Mouse (Mus musculus) duodenum, adult 2 months (tissue): ENCODE results near the gene Hist2h2bb. TPM values are rescaled to one million over a fixed set of nuclear protein-coding genes. Genes with fewer than 3 reads are reported as not detected.

ENCODE experiments used
- polyA plus RNA-seq: library from polyadenylated mRNA; depleted of rRNA; stranded (reverse); fragments of >200 nt; gene quantifications from 2 replicates; pipeline ENCODE4 v1.2.3, GENCODE M21; 2012; ENCODE audit warnings: low replicate concordance; rRNA removed

The Hist2h2bb gene
- 3.7 and 9.2 TPM in 2 replicates for polyA plus RNA-seq

DNA sequence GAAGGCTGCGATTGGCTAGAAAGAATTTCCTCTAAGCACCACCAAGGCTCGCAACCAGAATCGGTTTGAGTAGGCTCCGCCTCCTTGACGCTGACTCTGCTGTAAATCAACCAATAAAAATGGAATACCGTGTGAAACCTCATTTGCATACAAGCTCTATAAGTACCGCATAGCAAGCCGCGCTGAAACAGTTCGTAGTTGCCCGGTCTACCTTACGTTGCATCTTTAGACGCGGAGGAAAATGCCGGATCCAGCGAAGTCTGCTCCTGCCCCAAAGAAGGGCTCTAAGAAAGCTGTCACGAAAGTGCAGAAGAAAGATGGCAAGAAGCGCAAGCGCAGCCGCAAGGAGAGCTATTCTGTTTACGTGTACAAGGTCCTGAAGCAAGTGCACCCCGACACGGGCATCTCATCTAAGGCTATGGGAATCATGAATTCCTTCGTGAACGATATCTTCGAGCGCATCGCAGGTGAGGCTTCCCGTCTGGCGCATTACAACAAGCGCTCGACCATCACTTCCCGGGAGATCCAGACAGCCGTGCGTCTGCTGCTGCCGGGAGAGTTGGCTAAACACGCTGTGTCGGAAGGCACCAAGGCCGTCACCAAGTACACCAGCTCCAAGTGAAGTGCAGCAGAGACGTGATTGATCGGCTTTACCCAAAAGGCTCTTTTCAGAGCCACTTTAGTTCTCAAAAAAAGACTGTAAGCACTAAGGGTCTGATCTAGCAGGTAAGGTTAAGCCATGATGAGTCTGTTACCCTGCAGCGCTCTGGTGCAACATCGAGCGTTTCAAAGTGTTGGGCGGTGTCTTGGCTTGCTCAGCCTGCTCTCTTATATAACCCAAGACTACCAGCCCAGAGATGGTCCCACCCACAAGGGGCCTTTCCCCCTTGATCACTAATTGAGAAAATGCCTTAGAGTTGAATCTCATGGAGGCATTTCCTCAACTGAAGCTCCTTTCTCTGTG lies at the start of gene Hist2h2bb:
TSS of gene Hist2h2bb (plus strand) at position 242 of the 964 bp plus-strand sequence.

DNA sequence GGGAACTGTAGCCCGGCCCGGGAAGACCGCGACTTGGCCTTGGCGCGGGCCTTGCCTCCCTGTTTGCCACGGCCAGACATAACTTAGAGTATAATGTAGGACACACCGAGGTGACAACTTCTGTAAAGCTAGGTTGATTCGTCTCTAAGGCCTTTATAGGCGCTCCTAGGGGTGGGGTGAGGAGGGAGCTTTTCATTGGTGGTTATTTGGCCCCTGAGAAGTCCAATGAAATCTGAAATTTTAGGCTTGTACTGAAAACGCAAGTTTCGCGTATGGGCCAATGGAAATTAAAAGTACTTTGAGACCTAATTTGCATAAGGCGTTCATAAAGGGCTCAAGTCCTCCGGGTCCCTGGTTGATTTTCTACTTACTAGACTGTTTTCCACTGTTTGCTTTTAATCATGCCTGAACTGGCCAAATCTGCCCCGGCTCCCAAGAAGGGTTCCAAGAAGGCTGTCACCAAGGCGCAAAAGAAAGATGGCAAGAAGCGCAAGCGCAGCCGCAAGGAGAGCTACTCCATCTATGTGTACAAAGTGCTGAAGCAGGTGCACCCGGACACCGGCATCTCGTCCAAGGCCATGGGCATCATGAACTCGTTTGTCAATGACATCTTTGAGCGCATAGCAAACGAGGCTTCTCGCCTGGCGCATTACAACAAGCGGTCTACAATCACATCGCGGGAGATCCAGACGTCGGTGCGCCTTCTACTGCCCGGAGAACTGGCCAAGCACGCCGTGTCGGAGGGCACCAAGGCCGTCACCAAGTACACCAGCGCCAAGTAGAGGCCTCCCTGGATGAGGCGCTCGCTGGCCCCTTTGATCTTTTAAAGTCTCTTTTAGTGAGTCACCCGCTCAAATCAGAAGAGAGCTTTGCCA lies 48.5 kb upstream of the Hist2h2bb start, which contains the start of the genes Hist2h2ac and Hist2h2be:
TSS of gene Hist2h2ac (minus strand) at position 116 of the 875 bp plus-strand sequence.
TSS of gene Hist2h2be (plus strand) at position 355 of the 875 bp plus-strand sequence.

DNA sequence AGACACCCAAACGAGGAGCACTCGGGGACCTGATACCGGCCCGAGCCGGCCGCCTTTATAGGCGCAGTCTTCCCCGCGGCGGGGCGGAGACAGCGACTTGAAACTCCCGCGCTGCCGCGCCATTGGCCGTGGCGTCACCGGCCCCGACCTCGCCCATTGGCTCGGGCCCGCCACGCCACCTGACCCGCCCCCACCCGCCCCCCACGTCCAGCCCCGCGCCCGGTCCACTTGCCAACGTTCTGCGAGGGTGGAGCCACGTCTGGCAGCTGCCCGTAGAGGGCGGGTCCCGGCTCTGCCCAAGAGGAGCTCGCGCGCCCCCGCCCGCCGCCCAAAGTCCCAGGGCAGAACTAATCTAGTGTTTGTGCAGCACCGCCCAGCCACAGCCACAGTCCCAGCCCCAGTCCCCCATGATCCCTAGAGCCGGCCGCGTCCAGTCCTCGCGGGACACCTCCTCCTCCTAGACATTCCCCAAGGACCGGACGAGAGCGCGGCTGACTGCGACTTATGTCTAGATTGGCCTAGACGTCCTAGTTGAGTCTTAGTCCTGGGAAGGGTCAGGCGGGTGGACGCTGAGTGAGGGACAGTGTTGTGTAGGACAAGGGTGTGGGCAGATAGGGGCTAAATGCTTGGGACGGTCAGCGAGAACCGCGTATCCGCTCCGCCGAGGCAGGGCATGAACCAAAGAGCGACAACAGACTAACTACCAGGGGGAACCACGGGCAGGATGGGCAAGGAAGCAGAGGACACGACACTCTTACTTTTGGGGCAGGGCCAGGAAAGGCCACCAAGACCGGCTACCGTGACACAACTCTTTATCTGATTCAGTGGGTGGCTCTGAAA lies 30.4 kb upstream of the Hist2h2bb start, which contains the start of gene Hist2h3c2:
TSS of gene Hist2h3c2 (minus strand) at position 174 of the 840 bp plus-strand sequence.

DNA sequence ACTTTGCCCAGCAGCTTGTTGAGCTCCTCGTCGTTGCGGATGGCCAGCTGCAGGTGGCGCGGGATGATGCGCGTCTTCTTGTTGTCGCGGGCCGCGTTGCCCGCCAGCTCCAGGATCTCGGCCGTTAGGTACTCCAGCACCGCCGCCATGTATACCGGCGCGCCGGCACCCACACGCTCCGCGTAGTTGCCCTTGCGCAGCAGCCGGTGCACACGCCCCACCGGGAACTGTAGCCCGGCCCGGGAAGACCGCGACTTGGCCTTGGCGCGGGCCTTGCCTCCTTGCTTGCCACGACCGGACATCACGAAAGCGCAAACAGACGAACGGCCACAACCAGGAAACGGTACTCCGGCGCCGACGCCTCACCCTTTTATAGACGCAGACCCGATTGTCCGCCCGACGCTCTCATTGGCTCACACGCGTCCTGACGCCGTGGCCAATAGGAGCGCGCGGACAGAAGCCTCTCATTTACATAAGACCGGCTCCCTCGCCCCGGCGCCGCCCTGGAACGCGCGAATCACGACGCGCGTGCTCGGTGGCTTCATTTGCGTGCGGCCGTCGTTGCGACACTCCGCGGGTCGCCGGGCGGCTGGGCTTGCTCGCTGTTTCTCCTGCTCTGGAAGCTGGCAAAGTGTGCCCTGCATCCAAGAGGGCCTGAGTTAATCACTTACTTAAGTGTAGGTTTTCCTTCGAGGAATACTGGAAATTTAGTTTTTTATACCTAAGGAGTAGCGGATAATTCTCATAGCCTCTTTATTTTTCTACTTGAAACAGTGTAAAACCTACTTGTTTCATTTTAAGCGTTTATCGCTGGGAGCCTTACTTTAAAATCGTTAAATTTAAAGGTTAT lies 29.4 kb upstream of the Hist2h2bb start, which contains the start of gene Hist2h2aa2:
TSS of gene Hist2h2aa2 (minus strand) at position 328 of the 850 bp plus-strand sequence.

DNA sequence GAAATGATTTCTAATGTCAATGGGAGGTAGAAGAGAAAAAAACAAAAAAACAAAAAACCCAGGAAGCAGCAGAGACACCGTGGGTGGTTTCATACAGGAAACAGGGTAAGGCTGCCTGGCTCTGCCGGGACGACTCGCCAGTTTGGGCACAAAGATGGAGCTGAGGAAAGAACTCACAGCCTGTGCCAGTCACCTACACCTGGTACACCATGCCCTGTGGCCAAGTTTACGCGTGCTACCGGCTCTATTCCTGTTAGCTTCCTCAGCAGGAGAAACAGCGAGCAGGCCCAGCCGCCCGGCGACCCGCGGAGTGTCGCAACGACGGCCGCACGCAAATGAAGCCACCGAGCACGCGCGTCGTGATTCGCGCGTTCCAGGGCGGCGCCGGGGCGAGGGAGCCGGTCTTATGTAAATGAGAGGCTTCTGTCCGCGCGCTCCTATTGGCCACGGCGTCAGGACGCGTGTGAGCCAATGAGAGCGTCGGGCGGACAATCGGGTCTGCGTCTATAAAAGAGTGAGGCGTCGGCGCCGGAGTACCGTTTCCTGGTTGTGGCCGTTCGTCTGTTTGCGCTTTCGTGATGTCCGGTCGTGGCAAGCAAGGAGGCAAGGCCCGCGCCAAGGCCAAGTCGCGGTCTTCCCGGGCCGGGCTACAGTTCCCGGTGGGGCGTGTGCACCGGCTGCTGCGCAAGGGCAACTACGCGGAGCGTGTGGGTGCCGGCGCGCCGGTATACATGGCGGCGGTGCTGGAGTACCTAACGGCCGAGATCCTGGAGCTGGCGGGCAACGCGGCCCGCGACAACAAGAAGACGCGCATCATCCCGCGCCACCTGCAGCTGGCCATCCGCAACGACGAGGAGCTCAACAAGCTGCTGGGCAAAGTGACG lies 24.3 kb upstream of the Hist2h2bb start, which contains the start of gene Hist2h2aa1:
TSS of gene Hist2h2aa1 (plus strand) at position 495 of the 884 bp plus-strand sequence.

DNA sequence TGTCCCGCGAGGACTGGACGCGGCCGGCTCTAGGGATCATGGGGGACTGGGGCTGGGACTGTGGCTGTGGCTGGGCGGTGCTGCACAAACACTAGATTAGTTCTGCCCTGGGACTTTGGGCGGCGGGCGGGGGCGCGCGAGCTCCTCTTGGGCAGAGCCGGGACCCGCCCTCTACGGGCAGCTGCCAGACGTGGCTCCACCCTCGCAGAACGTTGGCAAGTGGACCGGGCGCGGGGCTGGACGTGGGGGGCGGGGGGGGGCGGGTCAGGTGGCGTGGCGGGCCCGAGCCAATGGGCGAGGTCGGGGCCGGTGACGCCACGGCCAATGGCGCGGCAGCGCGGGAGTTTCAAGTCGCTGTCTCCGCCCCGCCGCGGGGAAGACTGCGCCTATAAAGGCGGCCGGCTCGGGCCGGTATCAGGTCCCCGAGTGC lies 23.1 kb upstream of the Hist2h2bb start, which contains the start of gene Hist2h3c1:
TSS of gene Hist2h3c1 (plus strand) at position 259 of the 430 bp plus-strand sequence.

DNA sequence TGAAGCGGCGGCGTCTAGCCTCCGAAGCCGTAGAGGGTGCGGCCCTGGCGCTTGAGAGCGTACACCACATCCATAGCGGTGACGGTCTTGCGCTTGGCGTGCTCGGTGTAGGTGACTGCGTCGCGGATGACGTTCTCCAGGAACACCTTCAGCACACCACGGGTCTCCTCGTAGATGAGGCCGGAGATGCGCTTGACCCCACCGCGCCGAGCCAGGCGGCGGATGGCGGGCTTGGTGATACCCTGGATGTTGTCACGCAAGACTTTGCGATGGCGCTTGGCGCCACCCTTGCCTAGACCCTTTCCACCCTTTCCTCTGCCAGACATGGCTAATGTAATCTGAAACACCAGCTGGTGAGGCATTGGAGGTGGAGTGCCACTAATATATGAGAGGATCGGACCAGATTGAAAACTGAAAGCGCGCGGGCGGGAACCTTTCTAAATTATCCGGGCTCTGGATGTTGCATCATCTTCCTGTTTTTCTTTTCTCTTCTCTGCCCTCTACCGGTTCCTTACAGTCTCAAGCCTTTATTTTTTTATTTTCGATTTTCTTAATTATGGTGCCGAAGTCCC lies 6.5 kb upstream of the Hist2h2bb start, which contains the start of gene Hist2h4:
TSS of gene Hist2h4 (minus strand) at position 333 of the 572 bp plus-strand sequence.

DNA sequence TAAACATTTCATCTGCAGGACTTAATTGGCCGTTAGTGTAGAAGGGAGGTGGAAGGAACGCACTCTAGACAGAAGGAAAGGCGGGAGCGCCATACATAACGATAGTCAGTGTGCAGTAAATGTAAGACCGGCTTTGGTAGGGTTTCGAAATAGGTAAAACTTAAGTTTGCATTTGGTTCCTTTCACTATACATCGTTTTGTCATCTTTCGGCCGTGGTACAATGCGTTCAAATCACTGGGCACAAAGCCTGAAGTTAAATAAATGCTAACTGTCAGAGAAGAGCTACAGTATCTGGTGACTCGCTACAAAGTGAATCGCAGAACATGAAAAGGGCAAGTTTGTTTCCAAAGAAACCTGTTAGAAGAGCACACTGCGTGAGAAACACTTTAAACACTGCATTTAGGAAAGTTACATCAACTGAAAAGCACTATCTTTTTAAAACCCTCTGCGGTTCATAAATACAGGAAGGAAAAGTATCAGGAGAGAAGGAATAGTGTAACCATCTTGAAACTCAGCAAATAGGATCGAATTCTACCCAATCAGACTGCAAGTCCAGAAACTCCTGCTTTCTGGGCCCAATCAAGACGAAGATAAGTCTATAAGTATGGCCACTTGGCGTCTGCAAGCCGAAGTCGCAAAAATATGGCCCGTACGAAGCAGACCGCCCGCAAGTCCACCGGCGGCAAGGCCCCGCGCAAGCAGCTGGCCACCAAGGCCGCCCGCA lies 1.3 kb upstream of the Hist2h2bb start, which contains the start of gene Hist2h3b:
TSS of gene Hist2h3b (plus strand) at position 604 of the 725 bp plus-strand sequence.

DNA sequence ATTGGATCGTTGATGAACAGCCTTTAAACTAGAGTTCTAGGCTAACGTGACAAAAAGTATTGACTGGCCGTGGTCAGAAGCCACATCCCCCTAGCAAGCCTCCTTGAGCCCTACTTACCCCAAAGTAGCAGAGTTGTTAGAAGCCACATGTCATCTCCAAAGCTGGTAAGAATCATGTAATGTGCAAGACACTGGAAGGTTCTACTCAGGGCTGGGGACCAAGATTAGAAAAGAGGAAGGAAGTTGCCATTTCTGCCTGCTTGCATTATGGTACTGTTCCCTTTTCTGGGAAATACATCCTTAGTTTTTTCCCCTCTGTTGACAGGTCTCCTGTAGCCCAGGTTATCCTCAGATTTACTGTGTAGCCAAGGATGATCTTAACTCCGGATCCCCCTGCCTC lies 24.2 kb downstream of the Hist2h2bb start, which contains the start of gene Fcgr1:
TSS of gene Fcgr1 (minus strand) at position 183 of the 400 bp plus-strand sequence.

Other genes with a start within 250 kb of the Hist2h2bb start
- gene Vps45, start 211.3 kb upstream of the Hist2h2bb start, polyA plus RNA-seq, result 3.6 and 4.1 TPM in 2 replicates
- gene Otud7b, start 165.2 kb upstream of the Hist2h2bb start, polyA plus RNA-seq, result 7.5 and 20.3 TPM in 2 replicates
- gene Mtmr11, start 107.7 kb upstream of the Hist2h2bb start, polyA plus RNA-seq, result 2.7 and 32.2 TPM in 2 replicates
- gene Sf3b4, start 97.4 kb upstream of the Hist2h2bb start, polyA plus RNA-seq, result 79.0 and 100 TPM in 2 replicates
- 0.68 and 1.5 TPM in 2 replicates for gene Sv2a, start 88.6 kb upstream of the Hist2h2bb start, polyA plus RNA-seq
- gene Bola1, start 50.0 kb upstream of the Hist2h2bb start, polyA plus RNA-seq, result 60.0 and 61.3 TPM in 2 replicates
- gene Hist2h2ab, start 49.9 kb upstream of the Hist2h2bb start, polyA plus RNA-seq, result 3.2 and 7.6 TPM in 2 replicates
- 10.9 and 30.0 TPM in 2 replicates for gene Hist2h2ac, start 48.9 kb upstream of the Hist2h2bb start, polyA plus RNA-seq
- 0.78 and 2.3 TPM in 2 replicates for gene Hist2h2be, start 48.6 kb upstream of the Hist2h2bb start, polyA plus RNA-seq
- gene Hist2h3c2, start 30.6 kb upstream of the Hist2h2bb start, polyA plus RNA-seq, result 85.3 and 136 TPM in 2 replicates
- 228 and 312 TPM in 2 replicates for gene Hist2h2aa2, start 29.5 kb upstream of the Hist2h2bb start, polyA plus RNA-seq
- 143 and 423 TPM in 2 replicates for gene Hist2h2aa1, start 24.3 kb upstream of the Hist2h2bb start, polyA plus RNA-seq
- not detected in 2 replicates for gene Hist2h3c1, start 23.1 kb upstream of the Hist2h2bb start, polyA plus RNA-seq
- 4.0 and 4.7 TPM in 2 replicates for gene Hist2h4, start 6.4 kb upstream of the Hist2h2bb start, polyA plus RNA-seq
- gene Hist2h3b, start 1.1 kb upstream of the Hist2h2bb start, polyA plus RNA-seq, result 67.4 and 121 TPM in 2 replicates
- gene Fcgr1, start 24.2 kb downstream of the Hist2h2bb start, polyA plus RNA-seq, result 0.86 and 1.4 TPM in 2 replicates
- not detected in 2 replicates for gene BC107364, start 182.6 kb downstream of the Hist2h2bb start, polyA plus RNA-seq